Mouse (Mus musculus) neural tube, embryonic 11.5 days (tissue): Measurements from ENCODE around the gene Fndc3b. TPM values are rescaled to one million over a fixed set of nuclear protein-coding genes. Genes with fewer than 3 reads are reported as not detected.

Experiments used
- ATAC-seq: fragments of 200-750 bp; cut with Nextera tagmentation; 2 replicates; pipeline ENCODE4 v1.8.0; 2017; ENCODE audit warnings: moderate number of reproducible peaks, mild to moderate bottlenecking, moderate TSS enrichment, moderate library complexity; ENCODE audit not compliant: insufficient read depth, low FRiP score, low TSS enrichment
- DNase-seq: peaks from one replicate; pipeline ENCODE4 v3.0.0-alpha.2; 2015; ENCODE audit warnings: low spot score
- H3K27ac ChIP-seq: fragments of 300-500 bp; sonication (generic); 2 replicates; pipeline ENCODE4 v1.5.1; 2014; ENCODE audit warnings: low read depth, mild to moderate bottlenecking, low read length
- H3K27me3 ChIP-seq: fragments of 300-500 bp; sonication (generic); 2 replicates; pipeline ENCODE4 v1.6.1; 2014; ENCODE audit warnings: mild to moderate bottlenecking, low read length, mixed read lengths; ENCODE audit not compliant: control insufficient read depth, insufficient read depth
- H3K36me3 ChIP-seq: fragments of 300-500 bp; sonication (generic); 2 replicates; pipeline ENCODE4 v1.6.1; 2014; ENCODE audit warnings: mild to moderate bottlenecking, low read length, moderate library complexity, mixed read lengths; ENCODE audit not compliant: control insufficient read depth, insufficient read depth
- H3K4me1 ChIP-seq: fragments of 300-500 bp; sonication (generic); 2 replicates; pipeline ENCODE4 v1.6.1; 2014; ENCODE audit warnings: low read length, mixed read lengths; ENCODE audit not compliant: control insufficient read depth, insufficient read depth
- H3K4me2 ChIP-seq: fragments of 300-500 bp; sonication (generic); 2 replicates; pipeline ENCODE4 v1.6.1; 2014; ENCODE audit warnings: low read depth, mild to moderate bottlenecking, moderate library complexity
- H3K4me3 ChIP-seq: fragments of 300-500 bp; sonication (generic); 2 replicates; pipeline ENCODE4 v1.5.1; 2014; ENCODE audit warnings: low read depth, low read length
- H3K9ac ChIP-seq: fragments of 300-500 bp; sonication (generic); 2 replicates; pipeline ENCODE4 v1.6.1; 2014; ENCODE audit warnings: mild to moderate bottlenecking, low read length
- H3K9me3 ChIP-seq: fragments of 300-500 bp; sonication (generic); 2 replicates; pipeline ENCODE4 v1.6.1; 2016; ENCODE audit warnings: low read length; ENCODE audit not compliant: control insufficient read depth
- WGBS: fragments of 180-500 bp; shearing (Covaris S2); extraction: QIAGEN DNeasy Blood & Tissue Kit; methylation state at CpG from one replicate; pipeline ENCODE4 v1.1.7; 2014; 5-methylcytosine and 5-hydroxymethylcytosine counted together
- polyA plus RNA-seq: library from polyadenylated mRNA; unstranded; fragments of >200 nt; fragmentation: Nextera tagmentation; extraction: Ambion mirVana; gene quantifications from 2 replicates; pipeline ENCODE4 v1.2.1, GENCODE M21; 2014

The Fndc3b gene
- polyA plus RNA-seq = 12.9 TPM in 2 replicates

- Histone ChIP-seq H3K27me3 (no peaks in the 10 kb centered on the region), H3K36me3 (no peaks in the 10 kb centered on the region), H3K9ac (peak within 1 kb of the TSS; percentile 87), H3K4me3 (peak within 1 kb of the TSS; percentile 83), H3K9me3 (no peaks in the 10 kb centered on the region), H3K4me2 (peak within 1 kb of the TSS; percentile 60), H3K27ac (peak within 1 kb of the TSS; percentile 83), H3K4me1 (no peaks in the 10 kb centered on the region)
- WGBS = under 1% methylated on average over 65 of the region's 90 CpGs
- ATAC-seq (peak; percentile 91), DNase-seq (peak; percentile 94)
Measured at GRCm38 (mm10) chr3:27710648-27711428, at the start of gene Fndc3b. TSS of gene Fndc3b (minus strand) at chr3:27711307.

GRCm38 (mm10) chr3:27760278-27760677, 49.2 kb upstream of the Fndc3b start:
- ATAC-seq = no peak
- 58% methylated on average over 2 of the region's 2 CpGs for WGBS
- Histone ChIP-seq H3K27ac (no peak overlapping the region), H3K4me1 (no peaks in the 10 kb centered on the region), H3K9ac (no peak overlapping the region), H3K4me2 (no peak overlapping the region), H3K36me3 (no peaks in the 10 kb centered on the region), H3K9me3 (no peaks in the 10 kb centered on the region), H3K27me3 (no peaks in the 10 kb centered on the region), H3K4me3 (no peak overlapping the region)
- no peak for DNase-seq

- Histone ChIP-seq H3K9ac (no peak overlapping the region), H3K4me1 (no peaks in the 10 kb centered on the region), H3K9me3 (no peaks in the 10 kb centered on the region), H3K27me3 (no peaks in the 10 kb centered on the region), H3K27ac (no peak overlapping the region), H3K36me3 (no peaks in the 10 kb centered on the region), H3K4me3 (no peak overlapping the region), H3K4me2 (no peak overlapping the region)
- ATAC-seq (no peak), DNase-seq (no peak)
- WGBS = 60% methylated on average over 6 of the region's 6 CpGs
Measured at GRCm38 (mm10) chr3:27758976-27759375, 47.9 kb upstream of the Fndc3b start.

DNA sequence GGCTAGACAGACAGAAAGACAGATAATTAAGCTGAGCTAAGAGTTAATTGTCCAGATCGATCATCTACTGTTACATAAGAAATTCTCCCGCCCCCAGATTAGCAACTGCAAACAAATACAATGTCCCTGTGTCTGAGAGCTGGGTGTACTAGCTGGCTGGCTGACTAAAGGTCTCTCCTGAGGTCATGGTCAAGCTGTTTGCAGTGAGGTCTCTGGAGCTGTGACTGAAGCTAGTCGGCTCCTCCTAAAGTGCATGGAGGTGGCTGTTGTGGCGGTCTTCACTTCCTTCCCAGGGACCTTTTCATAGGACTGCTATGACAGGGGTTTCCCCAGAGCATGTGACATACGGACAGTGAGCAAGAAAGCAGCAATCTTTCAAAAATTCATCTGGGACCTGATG, 40.5 kb upstream of the Fndc3b start:
- Histone ChIP-seq H3K4me2 (no peak overlapping the region), H3K4me3 (no peak overlapping the region), H3K27me3 (no peaks in the 10 kb centered on the region), H3K36me3 (no peaks in the 10 kb centered on the region), H3K9me3 (no peaks in the 10 kb centered on the region), H3K27ac (no peak overlapping the region), H3K9ac (no peak overlapping the region), H3K4me1 (no peaks in the 10 kb centered on the region)
- DNase-seq (no peak), ATAC-seq (no peak)
- WGBS = 76% methylated on average over 5 of the region's 5 CpGs

- H3K27me3 ChIP-seq = no peaks in the 10 kb centered on the region
- H3K9ac ChIP-seq = no peak overlapping the region
- H3K4me3 ChIP-seq = no peak overlapping the region
- H3K9me3 ChIP-seq = no peaks in the 10 kb centered on the region
- H3K27ac ChIP-seq = no peak overlapping the region
- ATAC-seq (no peak), DNase-seq (no peak)
- 86% methylated on average over 5 of the region's 5 CpGs for WGBS
- no peak overlapping the region for H3K4me2 ChIP-seq
- no peaks in the 10 kb centered on the region for H3K36me3 ChIP-seq
- H3K4me1 ChIP-seq = no peaks in the 10 kb centered on the region
Measured at GRCm38 (mm10) chr3:27751156-27751555, 40.0 kb upstream of the Fndc3b start.

DNA sequence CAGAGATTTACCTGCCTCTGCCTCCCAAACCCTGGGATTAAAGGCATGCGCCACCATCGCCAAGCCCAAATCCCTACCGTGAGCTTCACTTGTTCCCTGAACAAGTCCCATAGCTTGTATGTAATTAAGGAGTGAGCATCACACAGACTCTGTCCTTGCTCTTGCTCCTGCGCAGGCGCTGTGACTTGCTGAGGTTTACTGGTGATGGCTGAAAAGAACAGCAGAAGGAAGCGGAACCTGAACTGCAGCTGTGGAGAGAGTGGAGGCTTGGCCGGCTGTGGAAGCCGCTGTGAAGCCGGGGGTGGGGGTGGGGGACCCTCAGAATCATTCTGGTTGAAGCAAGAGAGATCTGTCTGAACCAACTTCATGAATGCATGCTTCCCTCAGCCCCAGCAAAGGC, 34.5 kb upstream of the Fndc3b start:
- 93% methylated on average over 9 of the region's 9 CpGs for WGBS
- H3K27me3 ChIP-seq = no peaks in the 10 kb centered on the region
- no peaks in the 10 kb centered on the region for H3K36me3 ChIP-seq
- DNase-seq = no peak
- no peaks in the 10 kb centered on the region for H3K9me3 ChIP-seq
- no peak overlapping the region for H3K9ac ChIP-seq
- H3K4me2 ChIP-seq = no peak overlapping the region
- no peak overlapping the region for H3K27ac ChIP-seq
- no peak for ATAC-seq
- H3K4me1 ChIP-seq = no peaks in the 10 kb centered on the region
- no peak overlapping the region for H3K4me3 ChIP-seq

DNA sequence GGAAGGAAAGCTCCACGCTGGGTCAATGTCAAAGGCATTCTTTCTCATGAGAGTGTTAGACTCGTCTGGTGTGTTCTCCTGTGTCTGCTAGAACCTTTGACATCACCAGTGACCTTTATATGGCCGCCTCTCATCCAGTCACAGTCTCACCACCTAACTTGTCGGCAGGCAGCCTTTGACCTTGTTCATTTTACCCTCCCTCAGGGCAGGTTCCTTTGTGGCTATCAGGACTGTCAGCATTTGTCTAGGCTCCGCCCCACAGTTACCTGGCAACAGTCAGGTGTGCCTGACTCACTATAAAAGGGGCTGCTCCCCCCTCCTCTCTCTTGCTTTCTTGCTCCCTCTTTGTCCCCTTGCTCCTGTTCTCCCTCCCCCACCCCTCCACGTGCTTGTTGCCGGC, 33.6 kb upstream of the Fndc3b start:
- H3K9me3 ChIP-seq = no peaks in the 10 kb centered on the region
- no peak overlapping the region for H3K9ac ChIP-seq
- H3K36me3 ChIP-seq = no peaks in the 10 kb centered on the region
- no peaks in the 10 kb centered on the region for H3K27me3 ChIP-seq
- H3K4me1 ChIP-seq = no peaks in the 10 kb centered on the region
- H3K4me2 ChIP-seq = no peak overlapping the region
- H3K27ac ChIP-seq = no peak overlapping the region
- no peak overlapping the region for H3K4me3 ChIP-seq
- WGBS = 63% methylated on average over 7 of the region's 7 CpGs
- DNase-seq (no peak), ATAC-seq (no peak)

- DNase-seq = no peak
- H3K36me3 ChIP-seq = no peaks in the 10 kb centered on the region
- H3K27ac ChIP-seq = no peak overlapping the region
- H3K27me3 ChIP-seq = no peaks in the 10 kb centered on the region
- H3K9ac ChIP-seq = no peak overlapping the region
- H3K4me3 ChIP-seq = no peak overlapping the region
- H3K4me2 ChIP-seq = no peak overlapping the region
- 88% methylated on average over 9 of the region's 9 CpGs for WGBS
- ATAC-seq = no peak
- no peaks in the 10 kb centered on the region for H3K4me1 ChIP-seq
- no peaks in the 10 kb centered on the region for H3K9me3 ChIP-seq
Measured at GRCm38 (mm10) chr3:27743271-27744145, 32.4 kb upstream of the Fndc3b start.
